Mouse (Mus musculus) adrenal gland, adult 8-10 months (tissue): ENCODE measurements around the gene Hirip3. TPM values are rescaled to one million over a fixed set of nuclear protein-coding genes. Genes with fewer than 3 reads are reported as not detected.

Experiments
- DNase-seq: peaks from one replicate; pipeline ENCODE4 v3.0.0; 2022
- total RNA-seq, 4 experiments: library from RNA; stranded (reverse); gene quantifications; 2 replicates each; pipeline ENCODE4 v1.2.4; 2022

The Hirip3 gene
- total RNA-seq: 10 to 100 TPM in 3 of 4 experiments, 1 to 10 TPM in 1; 8.7 to 21.8 (median 15.2) TPM

GRCm38 (mm10) chr7:126861429-126862130 lies at the start of gene Hirip3:
TSS of gene Hirip3 (plus strand) at chr7:126861972.
- DNase-seq: peak; percentile 95

DNA sequence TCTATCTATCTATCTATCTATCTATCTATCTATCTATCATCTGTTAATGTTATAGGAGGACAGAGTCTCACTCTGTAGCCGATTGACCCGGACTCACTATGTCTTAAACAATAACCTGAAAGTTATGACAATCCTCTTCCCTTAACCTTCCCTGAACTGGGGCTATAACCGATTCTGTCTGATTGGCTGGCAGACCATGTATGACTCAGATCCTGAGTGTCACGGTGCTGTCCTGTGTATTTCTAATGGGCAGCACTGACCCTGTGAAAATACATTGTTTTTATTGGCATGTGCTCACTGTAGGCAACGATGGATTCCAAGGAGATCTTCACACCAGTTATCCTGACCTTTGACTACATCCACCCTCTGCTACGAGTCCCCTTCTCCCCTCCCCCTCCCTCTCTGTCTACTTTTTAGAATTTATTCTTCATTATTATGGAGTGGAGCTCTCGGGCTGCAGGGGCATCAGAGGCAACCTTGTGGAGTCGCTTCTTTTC lies 46.0 kb upstream of the Hirip3 start:
- DNase-seq: no peak

DNA sequence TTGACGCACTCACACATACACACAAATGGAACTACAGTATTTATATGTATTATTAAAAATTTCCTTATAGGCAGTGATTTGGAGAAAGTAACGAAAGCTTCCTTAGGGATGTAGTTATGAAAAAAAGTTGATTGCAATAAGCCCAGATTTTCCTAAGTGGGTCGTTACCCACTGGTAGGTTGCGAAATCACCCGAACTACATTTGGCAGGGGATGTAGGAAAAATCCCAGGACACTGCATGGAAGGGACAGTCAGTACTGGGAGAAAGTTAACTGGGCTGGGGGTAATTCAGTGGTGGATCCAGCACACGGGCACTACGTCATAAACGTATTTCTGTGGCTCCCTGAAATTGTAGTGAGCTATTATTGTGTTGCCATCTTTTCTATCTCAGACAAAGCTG lies 45.3 kb upstream of the Hirip3 start:
- DNase-seq: no peak

GRCm38 (mm10) chr7:126817595-126817994 lies 44.2 kb upstream of the Hirip3 start:
- DNase-seq: no peak

DNA sequence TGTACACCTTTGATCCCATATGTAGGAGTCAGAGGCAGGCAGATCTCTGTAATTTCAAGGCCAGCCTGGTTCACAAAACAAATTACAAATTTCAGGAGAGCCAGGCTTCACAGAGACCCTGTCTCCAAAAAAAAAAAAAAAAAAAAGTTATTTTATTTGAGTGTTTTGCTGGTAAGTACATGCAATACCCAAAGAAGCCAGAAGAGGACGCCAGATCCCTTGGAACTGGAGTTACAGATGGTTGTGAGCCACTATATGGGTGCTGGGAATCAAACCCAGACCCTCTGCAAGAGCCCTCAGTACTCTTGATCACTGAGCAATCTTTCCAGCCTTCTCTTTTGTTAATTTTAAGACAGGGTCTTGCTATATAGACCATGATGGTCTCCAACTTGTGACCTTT lies 43.0 kb upstream of the Hirip3 start:
- no peak for DNase-seq

GRCm38 (mm10) chr7:126821835-126822511 lies 39.8 kb upstream of the Hirip3 start:
- peak; percentile 75 for DNase-seq

GRCm38 (mm10) chr7:126822741-126823140 lies 39.0 kb upstream of the Hirip3 start:
- DNase-seq: no peak

DNA sequence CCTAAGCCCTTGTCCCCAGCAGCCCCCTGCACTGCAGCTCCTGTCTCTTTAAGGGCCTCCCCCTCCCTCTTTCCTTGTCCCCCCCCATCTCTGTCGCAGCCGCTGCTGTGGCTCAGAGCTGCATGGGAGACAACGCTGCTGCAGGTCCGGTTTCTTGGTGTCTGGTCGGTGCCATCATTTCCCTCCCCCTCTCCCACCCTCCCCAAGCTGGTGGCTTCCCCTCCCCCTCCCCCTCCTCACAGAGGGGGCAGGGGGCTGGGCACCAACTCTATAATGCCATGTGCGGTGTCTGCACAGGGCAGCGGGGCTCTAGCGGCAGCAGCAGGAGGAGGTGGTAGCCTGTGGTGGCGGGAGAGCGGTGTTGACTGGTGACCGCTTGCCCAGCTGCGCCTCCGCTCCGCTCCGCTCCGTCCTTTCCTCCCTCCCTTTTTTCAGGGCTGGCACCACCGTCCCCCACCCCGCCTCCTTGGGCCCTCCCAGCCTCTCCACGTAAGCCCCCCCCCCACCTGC lies 38.5 kb upstream of the Hirip3 start:
- no peak for DNase-seq

DNA sequence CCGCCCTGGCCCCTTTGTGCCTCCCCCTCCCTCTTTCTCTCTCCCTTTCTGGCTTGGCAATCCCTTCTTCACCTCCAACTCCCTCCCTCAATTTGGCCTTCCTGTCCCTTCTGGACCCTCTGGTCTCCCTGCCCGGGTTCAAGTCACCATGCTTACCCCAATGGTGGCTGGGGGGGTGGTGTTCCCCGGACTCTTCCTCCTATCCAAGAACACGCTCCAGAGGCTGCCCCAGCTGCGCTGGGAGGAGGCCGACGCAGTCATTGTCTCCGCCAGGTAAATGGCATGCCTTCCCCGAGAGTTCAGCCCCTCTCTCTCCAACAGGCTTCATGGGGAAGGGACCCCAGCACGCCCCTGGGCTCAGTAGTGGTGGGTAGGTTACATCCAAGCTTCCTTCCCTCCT lies 37.8 kb upstream of the Hirip3 start:
- DNase-seq: no peak

DNA sequence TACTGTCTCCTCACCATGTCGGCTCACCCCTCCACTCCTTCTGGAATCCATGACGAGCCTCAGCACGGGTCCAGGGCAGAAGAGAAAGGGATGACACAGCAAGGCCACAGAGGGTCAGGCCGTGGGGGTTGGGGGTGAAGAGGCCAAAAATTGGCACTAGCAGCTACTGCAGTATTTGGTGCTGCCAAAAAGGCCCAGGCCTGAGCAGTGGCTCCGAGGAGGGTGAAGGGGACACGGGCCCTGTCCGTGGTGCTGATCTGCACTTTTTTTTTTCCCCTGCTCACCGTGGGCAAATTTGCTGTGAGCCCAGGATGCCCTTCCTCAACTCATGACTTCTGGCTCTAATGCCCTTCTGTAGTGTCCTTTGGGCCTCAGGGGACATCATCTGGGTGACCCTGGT lies 36.4 kb upstream of the Hirip3 start:
- DNase-seq: no peak

GRCm38 (mm10) chr7:126825952-126826351 lies 35.8 kb upstream of the Hirip3 start:
- no peak for DNase-seq

DNA sequence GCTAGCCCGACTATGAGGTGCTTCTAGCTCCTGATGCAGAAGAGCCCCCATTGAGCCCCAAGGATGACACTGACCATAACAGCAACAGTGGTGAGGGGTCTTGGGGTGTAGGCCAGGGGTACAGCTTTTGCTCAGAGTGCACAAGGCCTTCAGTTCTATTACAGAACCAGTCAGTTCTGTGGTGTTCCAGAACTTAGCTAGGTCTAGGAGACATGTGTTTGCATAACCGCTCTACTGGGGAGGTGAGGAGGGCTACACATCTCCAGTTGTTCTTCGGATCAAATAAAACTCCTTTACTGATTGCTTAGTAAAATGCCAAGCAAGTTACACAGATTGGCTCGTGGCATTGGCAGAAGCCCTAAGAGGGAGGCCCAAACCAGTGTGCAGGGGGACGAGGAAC lies 30.2 kb upstream of the Hirip3 start, which contains the start of gene 4930451I11Rik:
4930451I11Rik (minus strand) TSS at position 101 of the 400 bp plus-strand sequence.
- DNase-seq: no peak

DNA sequence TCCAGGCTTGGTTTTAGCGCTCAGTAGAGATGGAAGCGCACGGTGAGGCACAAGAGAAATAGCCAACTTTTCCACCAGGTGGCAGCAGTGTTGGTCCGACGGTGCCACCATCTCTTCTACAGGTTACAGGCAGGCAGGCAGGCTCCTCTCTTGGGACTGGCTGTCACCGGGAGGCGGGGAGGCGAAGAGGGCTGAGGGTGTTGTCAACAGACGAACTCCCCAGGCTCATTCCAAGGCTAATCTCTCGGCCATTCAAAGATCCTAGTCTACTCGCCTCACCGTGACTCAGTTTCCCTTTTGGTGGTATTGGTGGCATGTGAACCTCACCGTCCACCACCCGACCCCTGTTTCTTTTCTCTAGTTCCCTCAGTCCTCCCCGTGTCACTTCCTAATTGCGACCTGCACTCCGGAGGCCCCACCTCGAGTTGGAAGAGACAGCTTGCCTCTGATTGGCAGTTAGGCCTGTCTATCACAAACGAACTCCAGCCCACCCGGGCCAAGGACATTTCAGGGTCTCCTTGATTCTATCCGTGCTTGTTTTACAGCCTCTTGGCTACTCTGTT lies 29.7 kb upstream of the Hirip3 start:
- peak; percentile 64 for DNase-seq

DNA sequence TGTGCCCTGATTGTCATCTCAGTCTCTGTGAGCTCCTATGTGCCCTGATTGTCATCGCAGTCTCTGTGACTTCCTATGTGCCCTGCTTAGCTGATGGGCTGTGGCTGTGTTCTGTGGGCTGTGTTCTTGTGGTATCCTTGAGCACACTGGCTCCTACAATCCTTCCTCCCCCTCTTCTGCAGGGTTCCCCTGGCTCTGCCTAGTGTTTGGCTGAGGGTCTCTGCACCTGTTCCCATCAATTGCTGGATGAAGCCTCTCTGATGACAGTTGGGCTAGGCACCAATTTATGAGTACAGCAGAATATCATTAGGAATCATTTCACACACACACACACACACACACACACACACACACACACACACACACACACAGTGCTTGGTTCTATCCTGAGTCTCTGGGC lies 28.5 kb upstream of the Hirip3 start:
- DNase-seq: no peak

DNA sequence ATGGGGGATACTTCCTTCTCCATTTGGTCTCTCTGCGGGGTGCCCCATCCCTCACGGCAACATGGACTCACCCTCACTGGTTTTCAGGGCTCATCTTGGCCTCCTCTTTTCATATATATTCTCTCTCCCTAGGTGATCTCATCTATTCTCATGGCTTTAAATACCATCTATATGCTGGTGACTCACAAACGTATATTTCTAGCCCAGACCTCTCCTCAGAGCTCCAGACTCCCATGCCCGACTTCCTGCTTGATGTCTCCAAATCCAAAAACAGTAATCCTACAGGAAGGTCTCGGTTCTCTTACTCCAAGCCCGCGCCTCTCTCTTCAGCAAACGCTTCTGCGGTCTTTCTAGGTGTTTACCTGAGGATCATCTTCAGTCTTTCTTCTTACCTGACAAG lies 18.5 kb upstream of the Hirip3 start:
- no peak for DNase-seq

DNA sequence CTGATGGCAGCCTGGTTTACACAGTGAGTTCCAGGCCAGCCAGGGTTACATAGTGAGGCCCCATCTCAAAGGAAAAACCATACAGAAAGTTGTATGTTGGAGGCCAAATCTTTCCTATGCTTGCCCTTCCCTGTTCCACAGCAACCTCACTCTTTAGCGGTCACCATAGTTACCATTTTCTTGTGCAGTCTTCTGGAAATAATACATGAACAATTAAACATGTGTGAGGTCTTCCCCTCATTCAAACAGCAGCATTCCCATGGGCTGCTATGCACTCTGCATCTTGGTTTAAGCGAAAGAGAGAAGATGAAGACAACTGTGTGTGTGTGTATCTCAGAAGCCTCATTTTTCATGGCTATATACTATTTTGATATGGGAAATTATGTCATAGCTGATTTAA lies 16.3 kb upstream of the Hirip3 start:
- no peak for DNase-seq

DNA sequence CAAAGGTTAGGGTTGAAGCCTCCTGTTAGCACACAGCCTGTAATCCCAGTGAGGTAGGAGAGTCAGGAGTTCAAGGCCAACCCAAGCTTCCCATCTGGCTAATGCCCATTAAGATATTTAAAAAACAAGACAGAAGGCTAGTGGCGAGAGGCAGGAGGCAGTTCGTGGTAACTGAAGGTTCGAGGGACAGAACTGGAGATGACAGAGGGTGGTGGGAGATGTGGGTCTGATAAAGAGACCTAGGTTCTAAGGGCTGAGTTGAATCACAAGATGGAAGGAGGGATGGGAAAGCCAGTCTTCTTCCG lies 14.7 kb upstream of the Hirip3 start, which contains the start of gene Doc2a:
Doc2a (plus strand) TSS at position 301 of the 305 bp plus-strand sequence.
- no peak for DNase-seq

DNA sequence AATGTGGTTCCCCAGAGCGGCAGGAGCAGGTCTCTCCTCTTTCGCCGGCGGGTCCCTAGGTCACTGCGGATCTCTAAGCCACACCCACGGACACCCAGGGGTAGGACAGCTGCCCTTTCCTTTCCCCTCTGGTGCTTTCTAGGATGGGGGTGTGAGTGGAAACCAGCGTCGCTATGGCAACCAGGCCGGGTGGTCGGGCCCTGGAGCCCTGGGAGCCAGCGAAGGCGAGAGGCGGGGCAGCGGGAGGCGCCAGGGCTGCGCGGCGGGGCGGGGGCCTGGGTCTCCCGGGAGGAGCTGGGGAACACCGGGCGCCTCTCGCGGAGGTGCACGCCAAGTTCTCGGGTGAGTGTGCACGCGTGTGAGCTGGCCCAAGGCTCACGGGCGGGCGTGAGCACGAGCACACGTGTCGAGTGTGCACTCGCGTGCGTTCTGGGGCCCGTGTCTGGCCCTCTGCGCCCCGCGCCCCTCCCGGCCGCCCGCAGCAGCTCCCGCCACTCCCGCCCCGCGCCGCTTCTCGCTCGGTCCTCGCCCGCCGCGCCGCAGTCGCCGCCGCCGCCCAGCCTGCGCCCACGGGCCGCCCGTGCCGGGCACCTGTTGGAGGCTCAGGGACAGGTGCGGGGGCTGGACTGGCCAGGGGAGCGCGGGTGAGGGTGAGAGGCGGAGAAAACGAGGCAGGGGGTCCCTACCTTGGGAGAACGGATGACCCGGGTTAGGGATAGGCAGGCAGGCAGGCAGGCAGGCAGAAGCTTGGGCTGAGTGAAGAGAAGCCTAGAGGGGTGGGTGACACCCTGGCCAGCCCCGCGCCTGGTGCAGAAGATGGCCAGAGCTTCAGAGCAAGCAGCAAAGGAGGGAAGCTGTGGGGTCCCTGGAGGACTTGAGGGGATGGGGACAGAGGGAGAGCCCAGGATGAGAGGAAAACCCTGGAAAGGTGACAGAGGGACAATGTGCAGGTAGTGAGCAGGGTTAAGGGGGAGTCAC lies 14.1 kb upstream of the Hirip3 start:
- no peak for DNase-seq

- DNase-seq: no peak
Measured at GRCm38 (mm10) chr7:126848794-126849193, 13.0 kb upstream of the Hirip3 start.

GRCm38 (mm10) chr7:126850161-126850560 lies 11.6 kb upstream of the Hirip3 start:
- DNase-seq: no peak

- no peak for DNase-seq
Measured at GRCm38 (mm10) chr7:126851192-126851591, 10.6 kb upstream of the Hirip3 start.

GRCm38 (mm10) chr7:126853454-126853853 lies 8.3 kb upstream of the Hirip3 start:
- DNase-seq: no peak
